Mouse (Mus musculus) hindbrain, postnatal 0 days (tissue): ENCODE data around the gene Rnf5. TPM values are rescaled to one million over a fixed set of nuclear protein-coding genes. Genes with fewer than 3 reads are reported as not detected.

Source experiments
- ATAC-seq: fragments of 200-750 bp; cut with Nextera tagmentation; 2 replicates; pipeline ENCODE4 v1.8.0; 2017; ENCODE audit warnings: mild to moderate bottlenecking, moderate TSS enrichment, moderate library complexity
- DNase-seq: peaks from one replicate; pipeline ENCODE4 v3.0.0-alpha.2; 2015; ENCODE audit warnings: low spot score
- H3K27ac ChIP-seq: fragments of 300-500 bp; sonication (generic); 2 replicates; pipeline ENCODE4 v1.5.1; 2014; ENCODE audit warnings: mild to moderate bottlenecking
- H3K27me3 ChIP-seq: fragments of 300-500 bp; sonication (generic); 2 replicates; pipeline ENCODE4 v1.6.1; 2014; ENCODE audit warnings: low read length, mixed read lengths; ENCODE audit not compliant: insufficient read depth
- H3K36me3 ChIP-seq: fragments of 300-500 bp; sonication (generic); 2 replicates; pipeline ENCODE4 v1.6.1; 2014; ENCODE audit warnings: low read length, mixed read lengths; ENCODE audit not compliant: insufficient read depth
- H3K4me1 ChIP-seq: fragments of 300-500 bp; sonication (generic); 2 replicates; pipeline ENCODE4 v1.6.1; 2014; ENCODE audit warnings: antibody characterized with exemption, low read length, mixed read lengths; ENCODE audit not compliant: insufficient read depth
- H3K4me2 ChIP-seq: fragments of 300-500 bp; sonication (generic); 2 replicates; pipeline ENCODE4 v1.6.1; 2014; ENCODE audit warnings: low read depth, mild to moderate bottlenecking, low read length, moderate library complexity, mixed read lengths
- H3K4me3 ChIP-seq: fragments of 300-500 bp; sonication (generic); 2 replicates; pipeline ENCODE4 v1.5.1; 2014; ENCODE audit warnings: low read length
- H3K9ac ChIP-seq: fragments of 300-500 bp; sonication (generic); replicated peaks from 2 replicates; pipeline ENCODE4 v1.6.1; 2014; ENCODE audit warnings: mild to moderate bottlenecking, low read length, moderate library complexity, mixed read lengths
- H3K9me3 ChIP-seq: fragments of 300-500 bp; sonication (generic); 2 replicates; pipeline ENCODE4 v1.6.1; 2016; ENCODE audit warnings: low read length, mixed read lengths
- CTCF ChIP-seq: IDR thresholded peaks from 2 replicates; pipeline ENCODE4 v1.5.1; 2016; ENCODE audit warnings: antibody characterized with exemption, control low read depth, low read depth
- WGBS: fragments of 180-500 bp; shearing (Covaris S2); extraction: QIAGEN DNeasy Blood & Tissue Kit; methylation state at CpG from one replicate; pipeline ENCODE4 v1.1.7; 2014; 5-methylcytosine and 5-hydroxymethylcytosine counted together
- polyA plus RNA-seq: library from polyadenylated mRNA; unstranded; fragments of >200 nt; fragmentation: Nextera tagmentation; extraction: Ambion mirVana; gene quantifications from 2 replicates; pipeline ENCODE4 v1.2.1, GENCODE M21; 2015
- total RNA-seq: library from RNA; depleted of rRNA; stranded (reverse); fragments of >200 nt; gene quantifications from 2 replicates; pipeline ENCODE4 v1.2.3, GENCODE M21; 2014

Gene Rnf5
- total and polyA plus RNA-seq, 2 experiments from 2014 or later: 61.9 to 223 TPM

GRCm38 (mm10) chr17:34606186-34607039, 2.9 kb upstream of the Rnf5 start:
- ATAC-seq (no peak), DNase-seq (peak; percentile 15)
- Histone ChIP-seq H3K4me3 (peak overlapping the region; percentile 77), H3K9me3 (no peaks in the 10 kb centered on the region), H3K9ac (peak overlapping the region; percentile 92), H3K27me3 (no peaks in the 10 kb centered on the region), H3K36me3 (peaks cover 8% of the 10 kb centered on the region), H3K27ac (peak overlapping the region; percentile 93), H3K4me2 (peak overlapping the region; percentile 72), H3K4me1 (peaks cover 24% of the 10 kb centered on the region)
- no peak for TF ChIP-seq CTCF
- WGBS: 15% methylated on average over 32 of the region's 32 CpGs

GRCm38 (mm10) chr17:34605609-34606008, 2.1 kb upstream of the Rnf5 start:
- Histone ChIP-seq H3K36me3 (peaks cover 3% of the 10 kb centered on the region; the same call in 1 of the 2 replicates), H3K4me2 (peak overlapping the region; percentile 72), H3K4me3 (peak overlapping the region; percentile 77), H3K27me3 (no peaks in the 10 kb centered on the region), H3K9me3 (no peaks in the 10 kb centered on the region), H3K4me1 (peaks cover 24% of the 10 kb centered on the region), H3K27ac (peak overlapping the region; percentile 93), H3K9ac (peak overlapping the region; percentile 92)
- peak; percentile 57 for ATAC-seq
- WGBS: under 1% methylated on average over 23 of the region's 30 CpGs
- DNase-seq: peak; percentile 96
- no peak for TF ChIP-seq CTCF

- DNase-seq: peak; percentile 18
- no peaks in the 10 kb centered on the region for H3K27me3 ChIP-seq
- H3K9me3 ChIP-seq: no peaks in the 10 kb centered on the region
- H3K4me2 ChIP-seq: peak overlapping the region; percentile 72
- peaks cover 24% of the 10 kb centered on the region for H3K4me1 ChIP-seq
- no peak for TF ChIP-seq CTCF
- H3K36me3 ChIP-seq: peaks cover 9% of the 10 kb centered on the region; the same call in 1 of the 2 replicates
- H3K9ac ChIP-seq: peak overlapping the region; percentile 92
- no peak for ATAC-seq
- 22% methylated on average over 24 of the region's 24 CpGs for WGBS
- H3K4me3 ChIP-seq: peak overlapping the region; percentile 77
- H3K27ac ChIP-seq: peak overlapping the region; percentile 93
These were observed 1.2 kb upstream of the Rnf5 start for GRCm38 (mm10) chr17:34604511-34605237.

- Histone ChIP-seq H3K9ac (peak within 1 kb of the TSS; percentile 92), H3K4me2 (peak within 1 kb of the TSS; percentile 78), H3K4me3 (peak within 1 kb of the TSS; percentile 77), H3K27me3 (no peaks in the 10 kb centered on the region), H3K4me1 (peaks cover 24% of the 10 kb centered on the region), H3K9me3 (no peaks in the 10 kb centered on the region), H3K36me3 (peaks cover 9% of the 10 kb centered on the region; the same call in 1 of the 2 replicates), H3K27ac (peak within 1 kb of the TSS; percentile 93)
- DNase-seq (peak; percentile 100), ATAC-seq (peak; percentile 92)
- TF ChIP-seq CTCF: no peak
- under 1% methylated on average over 35 of the region's 35 CpGs for WGBS
These were observed 595 bp upstream of the Rnf5 start, which contains the start of gene Agpat1 for GRCm38 (mm10) chr17:34604061-34604508. Gene Agpat1 (plus strand): TSS chr17:34604262.

GRCm38 (mm10) chr17:34601796-34602195, 1.7 kb downstream of the Rnf5 start:
- H3K4me2 ChIP-seq: peak overlapping the region; percentile 78; the same call in 1 of the 2 replicates

GRCm38 (mm10) chr17:34599891-34600290, 3.6 kb downstream of the Rnf5 start:
- WGBS: 69% methylated on average over 9 of the region's 9 CpGs

More at GRCm38 (mm10) chr17:34601796-34602195, 1.7 kb downstream of the Rnf5 start:
- no peak for TF ChIP-seq CTCF
- no peak for DNase-seq
- Histone ChIP-seq H3K27me3 (no peaks in the 10 kb centered on the region), H3K4me3 (no peak overlapping the region), H3K27ac (no peak overlapping the region), H3K9ac (no peak overlapping the region; the same call in 1 of the 2 replicates), H3K36me3 (peaks cover 9% of the 10 kb centered on the region; the same call in 1 of the 2 replicates), H3K9me3 (no peaks in the 10 kb centered on the region), H3K4me1 (peaks cover 21% of the 10 kb centered on the region)
- WGBS: 89% methylated on average over 12 of the region's 12 CpGs
- ATAC-seq: no peak

More at GRCm38 (mm10) chr17:34599891-34600290, 3.6 kb downstream of the Rnf5 start:
- no peak for DNase-seq
- Histone ChIP-seq H3K27me3 (no peaks in the 10 kb centered on the region), H3K4me3 (no peak overlapping the region), H3K9me3 (no peaks in the 10 kb centered on the region), H3K9ac (no peak overlapping the region), H3K36me3 (peaks cover 27% of the 10 kb centered on the region; the same call in 1 of the 2 replicates), H3K27ac (no peak overlapping the region), H3K4me1 (peaks cover 14% of the 10 kb centered on the region), H3K4me2 (no peak overlapping the region)
- no peak for TF ChIP-seq CTCF
- no peak for ATAC-seq
